Mouse (Mus musculus): ENCODE results near the gene Bsnd. TPM values are rescaled to one million over a fixed set of nuclear protein-coding genes. Genes with fewer than 3 reads are reported as not detected.

Gene Bsnd
- total and polyA plus RNA-seq, 2 experiments from 2014 or later: not detected

- DNase-seq (ENCODE audit: low spot score) (no peak), ATAC-seq (no peak)
- WGBS: 85% methylated on average over 8 of the region's 8 CpGs
- H3K27ac ChIP-seq: no peak overlapping the region
- no peaks in the 10 kb centered on the region for H3K36me3 ChIP-seq (ENCODE audit: insufficient read depth, low read length)
- H3K4me1 ChIP-seq (ENCODE audit: insufficient read depth, low read length): no peaks in the 10 kb centered on the region
- no peak overlapping the region for H3K9ac ChIP-seq (replicated peaks; ENCODE audit: low read length)
- no peak for TF ChIP-seq CTCF (IDR thresholded peaks at IDR 0.05; ENCODE audit: low read depth)
- no peaks in the 10 kb centered on the region for H3K9me3 ChIP-seq (ENCODE audit: low read length)
- H3K4me3 ChIP-seq (ENCODE audit: low read length): no peak overlapping the region
- H3K4me2 ChIP-seq (ENCODE audit: low read depth, low read length): no peak overlapping the region
- H3K27me3 ChIP-seq (ENCODE audit: insufficient read depth, low read length): no peaks in the 10 kb centered on the region
Measured at GRCm38 (mm10) chr4:106449306-106449705, 42.8 kb downstream of the Bsnd start.

GRCm38 (mm10) chr4:106443182-106443581, 48.9 kb downstream of the Bsnd start:
- TF ChIP-seq CTCF (IDR thresholded peaks at IDR 0.05; ENCODE audit: low read depth): peak; percentile 14; the same call in 1 of the 2 replicates
- ATAC-seq: 0 out of 2 replicates have a peak, but pooled peaks have one; percentile 24
- H3K27ac ChIP-seq: peak overlapping the region; percentile 15; the same call in 1 of the 2 replicates

GRCm38 (mm10) chr4:106438763-106439162, 53.3 kb downstream of the Bsnd start:
- DNase-seq (ENCODE audit: low spot score) (no peak), ATAC-seq (no peak)
- Histone ChIP-seq H3K27me3 (ENCODE audit: insufficient read depth, low read length) (no peaks in the 10 kb centered on the region), H3K4me2 (ENCODE audit: low read depth, low read length) (no peak overlapping the region), H3K27ac (no peak overlapping the region), H3K9me3 (ENCODE audit: low read length) (no peaks in the 10 kb centered on the region), H3K4me1 (ENCODE audit: insufficient read depth, low read length) (no peaks in the 10 kb centered on the region), H3K36me3 (ENCODE audit: insufficient read depth, low read length) (peaks cover 66% of the 10 kb centered on the region), H3K9ac (replicated peaks; ENCODE audit: low read length) (no peak overlapping the region), H3K4me3 (ENCODE audit: low read length) (no peak overlapping the region)
- WGBS: 91% methylated on average over 5 of the region's 5 CpGs
- no peak for TF ChIP-seq CTCF (IDR thresholded peaks at IDR 0.05; ENCODE audit: low read depth)

More at GRCm38 (mm10) chr4:106443182-106443581, 48.9 kb downstream of the Bsnd start:
- Histone ChIP-seq H3K4me1 (ENCODE audit: insufficient read depth, low read length) (no peaks in the 10 kb centered on the region), H3K36me3 (ENCODE audit: insufficient read depth, low read length) (peaks cover 37% of the 10 kb centered on the region), H3K4me2 (ENCODE audit: low read depth, low read length) (no peak overlapping the region), H3K9ac (replicated peaks; ENCODE audit: low read length) (no peak overlapping the region), H3K4me3 (ENCODE audit: low read length) (no peak overlapping the region), H3K9me3 (ENCODE audit: low read length) (no peaks in the 10 kb centered on the region), H3K27me3 (ENCODE audit: insufficient read depth, low read length) (no peaks in the 10 kb centered on the region)
- 67% methylated on average over 6 of the region's 6 CpGs for WGBS
- peak; percentile 18 for DNase-seq (ENCODE audit: low spot score)

GRCm38 (mm10) chr4:106437207-106437606, 54.9 kb downstream of the Bsnd start:
- Histone ChIP-seq H3K9me3 (ENCODE audit: low read length) (no peaks in the 10 kb centered on the region), H3K27ac (no peak overlapping the region), H3K4me1 (ENCODE audit: insufficient read depth, low read length) (no peaks in the 10 kb centered on the region), H3K4me2 (ENCODE audit: low read depth, low read length) (no peak overlapping the region), H3K27me3 (ENCODE audit: insufficient read depth, low read length) (no peaks in the 10 kb centered on the region), H3K36me3 (ENCODE audit: insufficient read depth, low read length) (peaks cover 58% of the 10 kb centered on the region), H3K4me3 (ENCODE audit: low read length) (no peak overlapping the region), H3K9ac (replicated peaks; ENCODE audit: low read length) (no peak overlapping the region)
- no peak for ATAC-seq
- 93% methylated on average over 5 of the region's 5 CpGs for WGBS
- TF ChIP-seq CTCF (IDR thresholded peaks at IDR 0.05; ENCODE audit: low read depth): no peak
- no peak for DNase-seq (ENCODE audit: low spot score)

- 0 out of 2 replicates have a peak, but pooled peaks have one; percentile 66 for ATAC-seq
- Histone ChIP-seq H3K9me3 (ENCODE audit: low read length) (no peaks in the 10 kb centered on the region), H3K27me3 (ENCODE audit: insufficient read depth, low read length) (no peaks in the 10 kb centered on the region), H3K4me3 (ENCODE audit: low read length) (no peak overlapping the region), H3K36me3 (ENCODE audit: insufficient read depth, low read length) (peaks cover 61% of the 10 kb centered on the region), H3K9ac (replicated peaks; ENCODE audit: low read length) (no peak overlapping the region), H3K27ac (no peak overlapping the region), H3K4me2 (ENCODE audit: low read depth, low read length) (no peak overlapping the region), H3K4me1 (ENCODE audit: insufficient read depth, low read length) (no peaks in the 10 kb centered on the region)
- TF ChIP-seq CTCF (IDR thresholded peaks at IDR 0.05; ENCODE audit: low read depth): peak; percentile 82
- peak; percentile 65 for DNase-seq (ENCODE audit: low spot score)
- WGBS: 46% methylated on average over 4 of the region's 4 CpGs
Measured at GRCm38 (mm10) chr4:106436475-106436874, 55.6 kb downstream of the Bsnd start.

- H3K4me3 ChIP-seq (ENCODE audit: low read length): no peak overlapping the region
- peaks cover 65% of the 10 kb centered on the region for H3K36me3 ChIP-seq (ENCODE audit: insufficient read depth, low read length)
- ATAC-seq: no peak
- no peaks in the 10 kb centered on the region for H3K27me3 ChIP-seq (ENCODE audit: insufficient read depth, low read length)
- H3K4me2 ChIP-seq (ENCODE audit: low read depth, low read length): no peak overlapping the region
- H3K27ac ChIP-seq: no peak overlapping the region
- no peaks in the 10 kb centered on the region for H3K9me3 ChIP-seq (ENCODE audit: low read length)
- TF ChIP-seq CTCF (IDR thresholded peaks at IDR 0.05; ENCODE audit: low read depth): no peak
- no peak overlapping the region for H3K9ac ChIP-seq (replicated peaks; ENCODE audit: low read length)
- WGBS: 96% methylated on average over 2 of the region's 2 CpGs
- DNase-seq (ENCODE audit: low spot score): no peak
- no peaks in the 10 kb centered on the region for H3K4me1 ChIP-seq (ENCODE audit: insufficient read depth, low read length)
Measured at GRCm38 (mm10) chr4:106435426-106435825, 56.7 kb downstream of the Bsnd start.

Other genes with a start within 250 kb of the Bsnd start
- gene Usp24, start 176.1 kb downstream of the Bsnd start, total RNA-seq (2014; rRNA removed): 28.8 and 39.2 TPM in 2 replicates
- 9.6 and 9.7 TPM in 2 replicates for gene Usp24, start 176.1 kb downstream of the Bsnd start, polyA plus RNA-seq (2015; fragmentation: Nextera tagmentation; extraction: Ambion mirVana)
- 38.8 and 48.7 TPM in 2 replicates for gene Pcsk9, start 28.0 kb downstream of the Bsnd start, total RNA-seq (2014; rRNA removed)
- gene Pcsk9, start 28.0 kb downstream of the Bsnd start, polyA plus RNA-seq (2015; fragmentation: Nextera tagmentation; extraction: Ambion mirVana): 18.8 and 20.3 TPM in 2 replicates
- gene Dhcr24, start 68.8 kb upstream of the Bsnd start, total RNA-seq (2014; rRNA removed): 126 and 127 TPM in 2 replicates
- 7.5 and 8.7 TPM in 2 replicates for gene Dhcr24, start 68.8 kb upstream of the Bsnd start, polyA plus RNA-seq (2015; fragmentation: Nextera tagmentation; extraction: Ambion mirVana)
- gene Lexm, start 125.0 kb upstream of the Bsnd start, total RNA-seq (2014; rRNA removed): 0.43 TPM in 1 of 2 replicates, not detected in the other
- gene Lexm, start 125.0 kb upstream of the Bsnd start, polyA plus RNA-seq (2015; fragmentation: Nextera tagmentation; extraction: Ambion mirVana): not detected in 2 replicates
- gene Ttc22, start 130.1 kb upstream of the Bsnd start, total RNA-seq (2014; rRNA removed): 0.89 and 1.0 TPM in 2 replicates
- 1.8 and 2.3 TPM in 2 replicates for gene Ttc22, start 130.1 kb upstream of the Bsnd start, polyA plus RNA-seq (2015; fragmentation: Nextera tagmentation; extraction: Ambion mirVana)
- gene Pars2, start 158.8 kb upstream of the Bsnd start, total RNA-seq (2014; rRNA removed): 8.4 and 12.1 TPM in 2 replicates
- 7.4 and 9.1 TPM in 2 replicates for gene Pars2, start 158.8 kb upstream of the Bsnd start, polyA plus RNA-seq (2015; fragmentation: Nextera tagmentation; extraction: Ambion mirVana)
- 106 and 118 TPM in 2 replicates for gene Ttc4, start 186.7 kb upstream of the Bsnd start, total RNA-seq (2014; rRNA removed)
- gene Ttc4, start 186.7 kb upstream of the Bsnd start, polyA plus RNA-seq (2015; fragmentation: Nextera tagmentation; extraction: Ambion mirVana): 83.0 and 84.0 TPM in 2 replicates
- 0.68 and 0.99 TPM in 2 replicates for gene Mroh7, start 238.6 kb upstream of the Bsnd start, total RNA-seq (2014; rRNA removed)
- gene Mroh7, start 238.6 kb upstream of the Bsnd start, polyA plus RNA-seq (2015; fragmentation: Nextera tagmentation; extraction: Ambion mirVana): 0.59 and 0.98 TPM in 2 replicates
- gene Fam151a, start 241.6 kb upstream of the Bsnd start, total RNA-seq (2014; rRNA removed): not detected in 2 replicates
- not detected in 2 replicates for gene Fam151a, start 241.6 kb upstream of the Bsnd start, polyA plus RNA-seq (2015; fragmentation: Nextera tagmentation; extraction: Ambion mirVana)